Mouse (Mus musculus) brain, embryonic 14.5 days (tissue): ENCODE results near the gene Vmn1r1. TPM values are rescaled to one million over a fixed set of nuclear protein-coding genes. Genes with fewer than 3 reads are reported as not detected.

Source experiments
- DNase-seq: peaks from one replicate; pipeline ENCODE4 v3.0.0-alpha.2; 2011; ENCODE audit warnings: low read depth
- CTCF ChIP-seq: fragments of 200-500 bp; IDR thresholded peaks from 2 replicates; pipeline ENCODE4 v1.5.1; 2012; ENCODE audit warnings: inconsistent platforms, mild to moderate bottlenecking, moderate library complexity, borderline replicate concordance; ENCODE audit not compliant: insufficient read depth, insufficient read length; ENCODE audit errors: extremely low read depth
- POLR2A ChIP-seq: fragments of 200-500 bp; IDR thresholded peaks from 2 replicates; pipeline ENCODE4 v1.6.1; 2012; ENCODE audit warnings: mild to moderate bottlenecking, inconsistent platforms, borderline replicate concordance; ENCODE audit not compliant: poor library complexity, insufficient read depth, insufficient read length, severe bottlenecking; ENCODE audit errors: extremely low read depth
- polyA plus RNA-seq: library from polyadenylated mRNA; depleted of rRNA; stranded (reverse); fragments of >200 nt; gene quantifications from 2 replicates; pipeline ENCODE4 v1.2.3, GENCODE M21; 2012

The Vmn1r1 gene
- polyA plus RNA-seq, 1 experiment, result not detected

- TF ChIP-seq POLR2A, result no peak
- TF ChIP-seq CTCF, result no peak
- DNase-seq, result no peak
Observed at GRCm38 (mm10) chr1:182148864-182149514, 15.3 kb downstream of the Vmn1r1 start.

- DNase-seq, result no peak
- TF ChIP-seq POLR2A (no peak), CTCF (no peak)
Observed at GRCm38 (mm10) chr1:182145546-182145945, 18.7 kb downstream of the Vmn1r1 start.

GRCm38 (mm10) chr1:182143288-182143687, 21.0 kb downstream of the Vmn1r1 start:
- TF ChIP-seq CTCF, result peak; percentile 26; the same call in 1 of the 2 replicates
- TF ChIP-seq POLR2A, result no peak
- DNase-seq, result no peak

GRCm38 (mm10) chr1:182142725-182143124, 21.6 kb downstream of the Vmn1r1 start:
- DNase-seq, result no peak
- no peak for TF ChIP-seq CTCF
- TF ChIP-seq POLR2A, result no peak

- no peak for TF ChIP-seq POLR2A
- peak; percentile 95 for TF ChIP-seq CTCF
- peak; percentile 75 for DNase-seq
Observed at GRCm38 (mm10) chr1:182140370-182140769, 23.9 kb downstream of the Vmn1r1 start.

- TF ChIP-seq CTCF, result no peak
- TF ChIP-seq POLR2A, result no peak
- no peak for DNase-seq
Observed at GRCm38 (mm10) chr1:182139937-182140336, 24.3 kb downstream of the Vmn1r1 start.

GRCm38 (mm10) chr1:182138172-182138571, 26.1 kb downstream of the Vmn1r1 start:
- TF ChIP-seq CTCF (peak; percentile 28; the same call in 1 of the 2 replicates), POLR2A (no peak)
- no peak for DNase-seq

GRCm38 (mm10) chr1:182137204-182138125, 26.8 kb downstream of the Vmn1r1 start:
- TF ChIP-seq POLR2A (no peak), CTCF (no peak)
- DNase-seq, result no peak

GRCm38 (mm10) chr1:182130830-182131229, 33.5 kb downstream of the Vmn1r1 start:
- no peak for TF ChIP-seq POLR2A
- TF ChIP-seq CTCF, result peak; percentile 62; the same call in 1 of the 2 replicates
- DNase-seq, result no peak

GRCm38 (mm10) chr1:182124924-182125368, 39.3 kb downstream of the Vmn1r1 start:
- DNase-seq, result peak; percentile 95
- TF ChIP-seq CTCF (no peak), POLR2A (0 out of 2 replicates have a peak, but pooled peaks have one; percentile 10)

- peak; percentile 93 for TF ChIP-seq POLR2A
- peak; percentile 100 for TF ChIP-seq CTCF
- peak; percentile 99 for DNase-seq
Observed at GRCm38 (mm10) chr1:182124506-182124905, 39.8 kb downstream of the Vmn1r1 start, which contains the start of gene Srp9. Gene Srp9, plus strand, starts transcription at chr1:182124737.
